Mouse (Mus musculus) lung, adult 10 weeks (tissue): Measurements from ENCODE around the gene Sgsm2. TPM values are rescaled to one million over a fixed set of nuclear protein-coding genes. Genes with fewer than 3 reads are reported as not detected.

Source experiments
- polyA plus RNA-seq: library from polyadenylated mRNA; stranded (reverse); fragments of 350-450 nt; fragmentation: Illumina TruSeq; extraction: RNeasy Lipid Tissue Mini Kit (QIAGEN cat#74804); gene quantifications from one replicate; pipeline ENCODE4 v1.2.3, GENCODE M21; 2014; ENCODE audit warnings: low read depth, low replicate concordance; ENCODE audit not compliant: insufficient read depth

Gene Sgsm2
- polyA plus RNA-seq = 4.6 TPM

GRCm38 (mm10) chr11:74896901-74897677 is at the start of gene Sgsm2:
Gene Sgsm2 (minus strand): TSS chr11:74897060.

GRCm38 (mm10) chr11:74925577-74926387 is 28.9 kb upstream of the Sgsm2 start, which contains the start of the genes Smg6 and Srr:
Gene Smg6 (plus strand): TSS chr11:74925823.
Gene Srr (minus strand): TSS chr11:74925948.

GRCm38 (mm10) chr11:74897678-74898516 is 1.0 kb upstream of the Sgsm2 start, which contains the start of gene Tsr1:
Gene Tsr1 (plus strand): TSS chr11:74898071.

GRCm38 (mm10) chr11:74830256-74831161 is 66.4 kb downstream of the Sgsm2 start, which contains the start of gene Mnt:
Gene Mnt (plus strand): TSS chr11:74830920.

Other genes with a start within 250 kb of the Sgsm2 start
- gene Cluh, start 247.6 kb downstream of the Sgsm2 start, polyA plus RNA-seq = 13.7 TPM
- gene Pafah1b1, start 172.4 kb downstream of the Sgsm2 start, polyA plus RNA-seq = 42.4 TPM
- 7.0 TPM for gene Mettl16, start 126.2 kb downstream of the Sgsm2 start, polyA plus RNA-seq
- 6.4 TPM for gene Mnt, start 66.1 kb downstream of the Sgsm2 start, polyA plus RNA-seq
- 9.1 TPM for gene Tsr1, start 1.0 kb upstream of the Sgsm2 start, polyA plus RNA-seq
- 11.0 TPM for gene Smg6, start 28.8 kb upstream of the Sgsm2 start, polyA plus RNA-seq
- 10.4 TPM for gene Srr, start 28.9 kb upstream of the Sgsm2 start, polyA plus RNA-seq